Comparison of ENCODE assay signal across 8 mouse cellular contexts in the genomic region with DNA sequence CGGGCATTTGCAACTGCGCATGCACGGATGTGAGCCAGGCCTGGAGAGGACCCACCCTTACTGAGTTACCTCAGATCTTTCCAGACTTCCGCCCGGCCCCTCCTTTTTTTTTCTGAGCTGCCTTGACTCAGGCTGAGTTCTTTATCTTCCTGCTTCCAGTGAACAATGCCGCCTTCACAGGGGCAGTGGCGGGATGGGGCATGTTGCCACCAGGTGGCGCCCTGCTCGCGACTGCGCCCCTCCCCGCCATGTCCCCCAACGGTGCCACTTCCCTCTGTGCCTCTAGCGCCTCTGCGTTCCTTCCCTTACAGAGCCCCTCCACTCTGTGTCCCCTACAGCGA. TPM values are rescaled to one million over a fixed set of nuclear protein-coding genes. Genes with fewer than 3 reads are reported as not detected.
A peak's percentile ranks its signal among the peaks of the same experiment; 100 is the strongest.
DNase-seq lines count a peak whose midpoint lies in the region; ATAC-seq and TF ChIP-seq lines count a peak whose summit lies in the region.

No protein-coding gene starts in this region.

- H3K27ac ChIP-seq in embryonic fibroblast, embryonic 13.5 days (ENCODE audit: insufficient read depth, low read length), result peak overlapping the region; percentile 88
- H3K27ac ChIP-seq in heart, embryonic 13.5 days (replicated peaks), result peak overlapping the region; percentile 94
- peak overlapping the region; percentile 98 for H3K27ac ChIP-seq in kidney, embryonic 16.5 days (ENCODE audit: low read length)
- H3K27ac ChIP-seq in liver, embryonic 13.5 days, result peak overlapping the region; percentile 93
- peak overlapping the region; percentile 98 for H3K27ac ChIP-seq in stomach, embryonic 14.5 days (ENCODE audit: low read length)

- H3K4me2 ChIP-seq in heart, embryonic 13.5 days, result peak overlapping the region; percentile 90
- H3K4me2 ChIP-seq in kidney, embryonic 16.5 days (replicated peaks; ENCODE audit: low read depth, low read length), result peak overlapping the region; percentile 65
- H3K4me2 ChIP-seq in liver, embryonic 13.5 days, result peak overlapping the region; percentile 84
- H3K4me2 ChIP-seq in stomach, embryonic 14.5 days (replicated peaks; ENCODE audit: low read depth, low read length), result peak overlapping the region; percentile 78

- TF ChIP-seq CTCF in embryonic fibroblast, embryonic 13.5 days (IDR thresholded peaks at IDR 0.05; ENCODE audit: borderline replicate concordance, insufficient read depth, low read length), result peak; percentile 94

- peak; percentile 55; the same call in 1 of the 2 replicates for TF ChIP-seq POLR2A in embryonic fibroblast, embryonic 13.5 days (IDR thresholded peaks at IDR 0.05; ENCODE audit: low read depth, low read length)

- no peaks in the 10 kb centered on the region for H3K9me3 ChIP-seq in heart, embryonic 13.5 days
- H3K9me3 ChIP-seq in kidney, embryonic 16.5 days (ENCODE audit: low read length), result no peaks in the 10 kb centered on the region
- no peaks in the 10 kb centered on the region for H3K9me3 ChIP-seq in liver, embryonic 13.5 days (replicated peaks)
- no peaks in the 10 kb centered on the region for H3K9me3 ChIP-seq in stomach, embryonic 14.5 days (ENCODE audit: control insufficient read depth, low read depth, low read length)

- peak; percentile 90 for ATAC-seq in CD4-positive, CD25-positive, alpha-beta regulatory T cell, adult 4 months
- peak; percentile 54 for ATAC-seq in heart, embryonic 13.5 days (ENCODE audit: extremely low read depth, insufficient number of reproducible peaks, low FRiP score, low TSS enrichment)
- ATAC-seq in kidney, embryonic 16.5 days (ENCODE audit: low FRiP score, low TSS enrichment), result peak; percentile 90
- peak; percentile 81 for ATAC-seq in liver, embryonic 13.5 days (ENCODE audit: low read depth)
- ATAC-seq in stomach, embryonic 14.5 days (ENCODE audit: insufficient number of reproducible peaks, insufficient read depth, low FRiP score, low read depth), result peak; percentile 83

- H3K4me3 ChIP-seq in embryonic fibroblast, embryonic 13.5 days (ENCODE audit: insufficient read depth, low read length), result no peak overlapping the region
- peak overlapping the region; percentile 62 for H3K4me3 ChIP-seq in heart, embryonic 13.5 days
- peak overlapping the region; percentile 59 for H3K4me3 ChIP-seq in kidney, embryonic 16.5 days (ENCODE audit: low read length)
- peak overlapping the region; percentile 65 for H3K4me3 ChIP-seq in liver, embryonic 13.5 days (replicated peaks)
- peak overlapping the region; percentile 51; the same call in 1 of the 2 replicates for H3K4me3 ChIP-seq in stomach, embryonic 14.5 days (ENCODE audit: low read depth, low read length)

- peaks cover 12% of the 10 kb centered on the region for H3K36me3 ChIP-seq in heart, embryonic 13.5 days
- H3K36me3 ChIP-seq in kidney, embryonic 16.5 days (ENCODE audit: insufficient read depth, low read length), result peaks cover 6% of the 10 kb centered on the region
- H3K36me3 ChIP-seq in liver, embryonic 13.5 days, result peaks cover 9% of the 10 kb centered on the region
- peaks cover 6% of the 10 kb centered on the region; the same call in 1 of the 2 replicates for H3K36me3 ChIP-seq in stomach, embryonic 14.5 days (ENCODE audit: control insufficient read depth, insufficient read depth, low read length)

- no peaks in the 10 kb centered on the region for H3K27me3 ChIP-seq in heart, embryonic 13.5 days (replicated peaks)
- H3K27me3 ChIP-seq in kidney, embryonic 16.5 days (ENCODE audit: insufficient read depth, low read length), result no peaks in the 10 kb centered on the region
- no peaks in the 10 kb centered on the region for H3K27me3 ChIP-seq in liver, embryonic 13.5 days
- no peaks in the 10 kb centered on the region for H3K27me3 ChIP-seq in stomach, embryonic 14.5 days (ENCODE audit: control insufficient read depth, insufficient read depth, low read length)

- peak overlapping the region; percentile 88 for H3K9ac ChIP-seq in heart, embryonic 13.5 days
- peak overlapping the region; percentile 73 for H3K9ac ChIP-seq in kidney, embryonic 16.5 days (replicated peaks; ENCODE audit: low read length)
- peak overlapping the region; percentile 77 for H3K9ac ChIP-seq in liver, embryonic 13.5 days
- peak overlapping the region; percentile 30; the same call in 1 of the 2 replicates for H3K9ac ChIP-seq in stomach, embryonic 14.5 days (replicated peaks; ENCODE audit: low read depth, low read length)

- DNase-seq in brain, adult 2 months (ENCODE audit: low read depth, low spot score), result peak; percentile 82
- peak; percentile 89 for DNase-seq in liver, embryonic 13.5 days
- peak; percentile 93 for DNase-seq in naive thymus-derived CD4-positive, alpha-beta T cell, adult 2 months (ENCODE audit: low read depth)

- under 1% methylated on average over 16 of the region's 16 CpGs for WGBS in heart, embryonic 13.5 days
- under 1% methylated on average over 16 of the region's 16 CpGs for WGBS in kidney, embryonic 16.5 days
- under 1% methylated on average over 16 of the region's 16 CpGs for WGBS in liver, embryonic 13.5 days (ENCODE audit: insufficient replicate concordance)
- under 1% methylated on average over 16 of the region's 16 CpGs for WGBS in stomach, embryonic 14.5 days

- 0 out of 2 replicates have a peak, but pooled peaks cover 3% of the 10 kb centered on the region for H3K4me1 ChIP-seq in embryonic fibroblast, embryonic 13.5 days (ENCODE audit: control insufficient read depth, insufficient read depth, low read length)
- H3K4me1 ChIP-seq in heart, embryonic 13.5 days, result peaks cover 48% of the 10 kb centered on the region
- peaks cover 42% of the 10 kb centered on the region for H3K4me1 ChIP-seq in kidney, embryonic 16.5 days (ENCODE audit: insufficient read depth, low read length)
- peaks cover 67% of the 10 kb centered on the region for H3K4me1 ChIP-seq in liver, embryonic 13.5 days (replicated peaks)
- peaks cover 24% of the 10 kb centered on the region for H3K4me1 ChIP-seq in stomach, embryonic 14.5 days (ENCODE audit: control insufficient read depth, insufficient read depth, low read length)

RNA-seq across cellular contexts. Expression of gene Plin3, which starts 1.5 kb away (rescaled TPM):
- polyA plus RNA-seq in CD4-positive, CD25-positive, alpha-beta regulatory T cell, adult 4 months (2017; shearing (Covaris generic)), result 10 to 100 TPM; 31.8 to 32.1 TPM
- 37.4 and 41.2 TPM in 2 replicates for polyA plus RNA-seq in embryonic fibroblast, embryonic 13.5 days (2011; ENCODE audit: insufficient read length, low read depth, missing spikeins)
- polyA plus RNA-seq in heart, embryonic 13.5 days (2015; fragmentation: Nextera tagmentation; extraction: Ambion mirVana), result 67.1 and 71.8 TPM in 2 replicates
- 87.5 and 106 TPM in 2 replicates for polyA plus RNA-seq in kidney, embryonic 16.5 days (2015; fragmentation: Nextera tagmentation; extraction: Ambion mirVana)
- polyA plus RNA-seq in liver, embryonic 13.5 days (2015; fragmentation: Nextera tagmentation; extraction: Ambion mirVana), result 24.9 and 27.1 TPM in 2 replicates
- 70.1 and 76.6 TPM in 2 replicates for polyA plus RNA-seq in stomach, embryonic 14.5 days (2014; fragmentation: Nextera tagmentation; extraction: Ambion mirVana)

RNA-seq across cellular contexts. Expression of gene Arrdc5, which starts 8.9 kb away (rescaled TPM):
- not detected for polyA plus RNA-seq in CD4-positive, CD25-positive, alpha-beta regulatory T cell, adult 4 months (2017; shearing (Covaris generic))
- not detected in 2 replicates for polyA plus RNA-seq in embryonic fibroblast, embryonic 13.5 days (2011; ENCODE audit: insufficient read length, low read depth, missing spikeins)
- not detected in 2 replicates for polyA plus RNA-seq in heart, embryonic 13.5 days (2015; fragmentation: Nextera tagmentation; extraction: Ambion mirVana)
- polyA plus RNA-seq in kidney, embryonic 16.5 days (2015; fragmentation: Nextera tagmentation; extraction: Ambion mirVana), result not detected in 2 replicates
- polyA plus RNA-seq in liver, embryonic 13.5 days (2015; fragmentation: Nextera tagmentation; extraction: Ambion mirVana), result not detected in 2 replicates
- not detected in 2 replicates for polyA plus RNA-seq in stomach, embryonic 14.5 days (2014; fragmentation: Nextera tagmentation; extraction: Ambion mirVana)

RNA-seq across cellular contexts. Expression of gene Uhrf1, which starts 12.0 kb away (rescaled TPM):
- 10 to 100 TPM in 1 of 2 experiments, 1 to 10 TPM in 1; 8.5 to 28.4 TPM for polyA plus RNA-seq in CD4-positive, CD25-positive, alpha-beta regulatory T cell, adult 4 months (2017; shearing (Covaris generic))
- 48.0 and 50.2 TPM in 2 replicates for polyA plus RNA-seq in embryonic fibroblast, embryonic 13.5 days (2011; ENCODE audit: insufficient read length, low read depth, missing spikeins)
- 70.7 and 74.7 TPM in 2 replicates for polyA plus RNA-seq in heart, embryonic 13.5 days (2015; fragmentation: Nextera tagmentation; extraction: Ambion mirVana)
- 170 and 179 TPM in 2 replicates for polyA plus RNA-seq in kidney, embryonic 16.5 days (2015; fragmentation: Nextera tagmentation; extraction: Ambion mirVana)
- polyA plus RNA-seq in liver, embryonic 13.5 days (2015; fragmentation: Nextera tagmentation; extraction: Ambion mirVana), result 121 and 131 TPM in 2 replicates
- 77.6 and 85.2 TPM in 2 replicates for polyA plus RNA-seq in stomach, embryonic 14.5 days (2014; fragmentation: Nextera tagmentation; extraction: Ambion mirVana)

RNA-seq across cellular contexts. Expression of gene Ticam1, which starts 14.6 kb away (rescaled TPM):
- polyA plus RNA-seq in CD4-positive, CD25-positive, alpha-beta regulatory T cell, adult 4 months (2017; shearing (Covaris generic)), result 10 to 100 TPM in 1 of 2 experiments, 1 to 10 TPM in 1; 8.9 to 11.6 TPM
- polyA plus RNA-seq in embryonic fibroblast, embryonic 13.5 days (2011; ENCODE audit: insufficient read length, low read depth, missing spikeins), result 11.1 and 15.6 TPM in 2 replicates
- 7.7 and 8.4 TPM in 2 replicates for polyA plus RNA-seq in heart, embryonic 13.5 days (2015; fragmentation: Nextera tagmentation; extraction: Ambion mirVana)
- polyA plus RNA-seq in kidney, embryonic 16.5 days (2015; fragmentation: Nextera tagmentation; extraction: Ambion mirVana), result 7.3 and 10.3 TPM in 2 replicates
- 2.3 and 2.7 TPM in 2 replicates for polyA plus RNA-seq in liver, embryonic 13.5 days (2015; fragmentation: Nextera tagmentation; extraction: Ambion mirVana)
- polyA plus RNA-seq in stomach, embryonic 14.5 days (2014; fragmentation: Nextera tagmentation; extraction: Ambion mirVana), result 7.0 and 8.1 TPM in 2 replicates

RNA-seq across cellular contexts. Expression of gene Fem1a, which starts 34.5 kb away (rescaled TPM):
- polyA plus RNA-seq in CD4-positive, CD25-positive, alpha-beta regulatory T cell, adult 4 months (2017; shearing (Covaris generic)), result 1 to 10 TPM; 4.4 to 5.5 TPM
- polyA plus RNA-seq in embryonic fibroblast, embryonic 13.5 days (2011; ENCODE audit: insufficient read length, low read depth, missing spikeins), result 9.7 and 10.6 TPM in 2 replicates
- polyA plus RNA-seq in heart, embryonic 13.5 days (2015; fragmentation: Nextera tagmentation; extraction: Ambion mirVana), result 17.2 and 18.5 TPM in 2 replicates
- 14.6 and 15.8 TPM in 2 replicates for polyA plus RNA-seq in kidney, embryonic 16.5 days (2015; fragmentation: Nextera tagmentation; extraction: Ambion mirVana)
- 6.1 and 7.1 TPM in 2 replicates for polyA plus RNA-seq in liver, embryonic 13.5 days (2015; fragmentation: Nextera tagmentation; extraction: Ambion mirVana)
- 13.4 and 13.5 TPM in 2 replicates for polyA plus RNA-seq in stomach, embryonic 14.5 days (2014; fragmentation: Nextera tagmentation; extraction: Ambion mirVana)

Comparison
In these comparisons a context has a peak if more than half of its experiments do, and no peak if none do; other contexts are left out.
1. H3K9ac ChIP-seq: peak in every context shown above with its lines; median percentile 88 in heart, embryonic 13.5 days; 77 in liver, embryonic 13.5 days; 73 in kidney, embryonic 16.5 days; 30 in stomach, embryonic 14.5 days.